12 mouse cellular contexts compared by ENCODE assay signal in the genomic region with DNA sequence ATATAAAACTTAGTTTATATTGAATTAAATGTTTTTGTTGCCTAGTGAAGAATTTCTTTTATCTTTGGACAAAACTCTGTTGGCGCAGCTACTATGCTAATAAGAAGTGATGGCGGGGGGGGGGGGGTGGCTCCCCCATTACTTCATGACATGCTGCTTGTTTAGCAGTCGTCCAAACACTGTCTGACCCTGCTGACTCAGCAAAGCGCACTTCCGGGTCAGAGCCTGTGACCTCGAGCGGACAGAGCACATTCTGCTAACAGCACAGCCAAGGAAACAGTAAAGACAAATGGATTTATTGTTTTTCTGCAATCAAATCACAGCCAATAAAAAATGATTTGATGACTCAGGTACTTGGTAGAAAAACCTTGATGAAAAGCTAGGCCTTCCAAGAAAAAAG.
DNase-seq lines count a peak whose midpoint lies in the region; ATAC-seq lines count a peak whose summit lies in the region.
"Had no signal": no experiment of that assay in that cellular context is flagged by ENCODE, and none has a peak within 500 bp of the region (broad histone marks: within the 10 kb centered on the region; RNA-seq: fewer than 3 reads in every experiment).

No protein-coding gene starts in this region.

- peak; percentile 48 for DNase-seq in heart, adult 11 months
- DNase-seq in heart, adult 9 months (ENCODE audit: low spot score in 2 of 2) = no peak
- DNase-seq in lung, postnatal 4 days = peak; percentile 22 to 63
- DNase-seq in lung, postnatal 14 days = no peak
- DNase-seq in kidney, adult 8-10 months = peak; percentile 6 to 19
- DNase-seq in yolk sac, embryonic 10.5 days (ENCODE audit: low spot score) = peak; percentile 61
- DNase-seq in heart, postnatal 36 days = no peak
- DNase-seq: cerebellum, postnatal 36 days; layer of hippocampus, adult 9-11 months; left cerebral cortex, postnatal 4 days had no signal

- intact Hi-C loops in heart, postnatal 36 days (cut with DNase I) = no loop called here

- no peak for ATAC-seq in granulocyte monocyte progenitor cell, adult 5-6 weeks (replicated peaks; ENCODE audit: poor library complexity, severe bottlenecking)
- ATAC-seq: forebrain, embryonic 13.5 days had no signal

Comparison
In these comparisons a context has a peak if more than half of its experiments do, and no peak if none do; other contexts are left out.
1. DNase-seq: peak in heart, adult 11 months (single experiment), lung, postnatal 4 days (2 of 2), kidney, adult 8-10 months (2 of 2) and yolk sac, embryonic 10.5 days (single experiment); none in heart, adult 9 months (0 of 2), lung, postnatal 14 days (single experiment) and heart, postnatal 36 days (0 of 2).